Mouse (Mus musculus) gonadal fat pad, adult 2 months (tissue): Measurements from ENCODE around the gene Nr3c2. TPM values are rescaled to one million over a fixed set of nuclear protein-coding genes. Genes with fewer than 3 reads are reported as not detected.

Experiments
- DNase-seq: peaks from one replicate; pipeline ENCODE4 v3.0.0-alpha.2; 2012; ENCODE audit warnings: low read depth
- polyA plus RNA-seq: library from polyadenylated mRNA; depleted of rRNA; stranded (reverse); fragments of >200 nt; gene quantifications from 2 replicates; pipeline ENCODE4 v1.2.3, GENCODE M21; 2012

The Nr3c2 gene
- polyA plus RNA-seq, 1 experiment = 4.3 TPM

DNA sequence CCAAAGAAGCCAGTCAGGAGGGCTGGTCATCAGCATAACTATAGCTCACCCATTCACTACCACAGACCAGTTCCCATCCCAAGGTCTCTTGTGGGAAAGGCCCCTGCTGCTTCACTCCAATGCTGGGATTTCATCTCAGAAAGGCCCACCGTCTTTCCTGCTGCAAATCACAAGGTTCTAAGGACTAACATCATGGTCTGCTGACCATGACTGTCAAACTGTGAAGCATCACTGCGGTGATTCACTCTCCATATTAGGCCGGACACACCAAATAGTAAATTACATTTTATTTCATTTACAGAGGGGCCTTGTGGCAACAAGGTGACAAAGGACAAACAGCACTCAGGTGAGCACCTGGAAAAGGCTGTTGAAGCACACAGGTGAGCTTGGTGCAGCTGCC is 350.9 kb downstream of the Nr3c2 start:
- DNase-seq = no peak

DNA sequence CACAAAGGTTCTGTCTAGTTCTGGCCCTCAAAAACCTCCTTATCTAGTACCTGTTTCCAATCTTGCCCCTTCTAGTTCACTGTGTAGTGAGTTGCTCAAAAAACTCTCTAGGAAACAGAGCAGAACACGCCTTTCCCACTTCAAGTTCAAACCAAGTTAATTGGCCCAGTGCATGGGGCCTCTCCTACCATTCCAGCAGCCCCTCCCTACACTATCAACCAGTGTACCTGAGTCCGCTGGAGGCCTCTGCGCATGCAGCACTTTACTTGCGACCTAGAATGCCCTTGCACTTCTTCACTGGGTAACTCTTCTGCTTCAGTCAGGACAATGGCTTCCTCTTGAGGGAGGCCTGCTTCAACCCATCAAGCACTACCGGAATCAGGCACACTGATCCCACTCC is 351.9 kb downstream of the Nr3c2 start:
- DNase-seq = no peak

- no peak for DNase-seq
Measured at GRCm38 (mm10) chr8:77254466-77254865, 355.2 kb downstream of the Nr3c2 start.

GRCm38 (mm10) chr8:77256450-77257084 is 357.3 kb downstream of the Nr3c2 start:
- DNase-seq = no peak

DNA sequence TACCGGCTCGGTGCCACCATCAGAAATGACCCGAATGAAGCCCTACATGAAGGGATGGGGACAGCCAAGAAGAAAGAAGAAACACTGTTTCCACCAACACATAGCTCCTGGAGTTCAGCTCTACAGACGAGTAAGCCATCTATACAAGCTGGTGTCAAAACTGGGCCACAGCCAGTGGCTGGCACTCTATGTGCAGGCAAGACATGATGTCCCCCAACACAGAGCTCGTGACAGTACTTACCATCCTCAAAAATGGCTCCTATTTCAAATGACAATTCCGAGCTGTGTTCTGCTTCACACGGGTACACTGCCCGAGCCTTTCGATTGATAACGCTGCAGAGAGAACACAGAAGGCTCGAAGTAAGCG is 357.8 kb downstream of the Nr3c2 start:
- DNase-seq = no peak

DNA sequence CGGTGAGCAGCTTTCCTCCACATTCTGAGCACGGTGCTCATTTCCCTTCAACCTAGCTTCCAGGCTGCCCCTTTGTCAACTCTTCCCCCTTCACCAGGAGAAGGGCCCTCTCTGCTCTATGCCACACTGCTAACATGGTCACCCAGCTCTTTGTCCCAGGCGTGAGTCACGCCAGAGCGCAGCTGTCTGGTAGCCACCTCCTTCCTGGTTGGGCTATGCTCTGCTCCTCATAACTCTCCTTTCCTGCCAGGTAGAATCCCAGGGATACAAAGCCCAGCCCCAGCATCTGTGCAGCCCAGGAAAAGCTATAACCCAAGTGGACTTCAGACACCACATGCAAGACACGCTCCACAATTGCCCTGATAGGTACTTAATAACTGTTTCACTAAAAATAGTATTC is 362.0 kb downstream of the Nr3c2 start:
- DNase-seq = no peak

DNA sequence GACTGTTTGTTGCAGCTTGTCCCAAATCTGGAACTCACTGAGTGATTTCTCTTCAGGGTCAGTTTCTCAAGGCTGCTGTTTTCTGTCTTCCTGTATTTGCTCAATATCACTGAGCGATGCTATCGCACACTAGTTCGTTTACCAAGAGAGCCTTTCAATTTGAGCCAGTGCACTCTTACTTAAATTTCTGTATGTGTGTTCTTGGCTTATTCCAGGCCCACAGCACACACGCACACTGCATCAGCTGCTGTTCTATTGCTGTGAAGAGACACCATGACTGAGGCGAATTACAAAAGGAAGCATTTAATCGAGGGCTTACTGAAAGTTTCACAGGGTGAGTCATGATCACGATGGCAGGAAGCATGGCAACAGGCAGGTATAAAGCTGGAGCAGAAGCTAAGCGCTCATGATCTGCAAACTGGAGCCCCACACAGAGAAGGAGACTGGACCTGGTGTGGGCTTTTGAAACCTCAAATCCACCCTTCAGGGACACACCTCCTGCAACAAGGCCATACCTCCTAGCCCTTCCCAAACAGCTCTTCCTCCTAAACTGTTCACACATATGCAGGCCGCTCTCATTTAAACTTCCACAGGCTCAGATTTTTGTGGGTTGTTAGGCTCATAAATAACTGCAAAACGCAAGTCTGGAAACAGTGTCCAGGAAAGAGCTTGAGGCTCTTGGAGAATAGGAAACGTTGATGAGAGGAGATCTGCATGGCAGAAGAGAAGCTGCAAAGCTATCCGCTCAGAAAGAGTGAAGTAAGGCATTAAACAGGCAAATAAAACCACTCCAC is 363.2 kb downstream of the Nr3c2 start:
- no peak for DNase-seq

DNA sequence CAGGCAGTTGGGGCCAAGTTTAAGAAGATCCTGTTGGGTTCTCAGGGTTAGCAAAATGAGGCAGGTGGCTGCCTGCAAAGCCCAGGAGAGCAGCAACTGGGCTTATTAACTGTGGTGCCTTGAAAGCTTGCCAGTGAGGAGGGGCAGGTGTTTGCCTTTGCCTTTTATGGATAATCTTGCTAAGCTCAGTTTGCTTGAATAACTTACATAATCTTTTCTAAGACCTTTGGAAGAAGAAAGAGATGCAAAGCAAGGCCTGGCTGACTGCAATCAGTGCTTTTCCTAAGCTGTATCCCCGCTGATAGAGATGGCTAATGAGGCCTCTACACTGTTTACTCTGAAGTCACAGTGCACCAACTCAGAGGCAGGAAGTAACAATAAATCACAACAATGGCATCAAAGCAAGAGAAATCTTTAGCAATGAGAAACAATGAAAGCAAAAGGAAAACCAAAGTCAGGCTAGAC is 368.7 kb downstream of the Nr3c2 start:
- no peak for DNase-seq

DNA sequence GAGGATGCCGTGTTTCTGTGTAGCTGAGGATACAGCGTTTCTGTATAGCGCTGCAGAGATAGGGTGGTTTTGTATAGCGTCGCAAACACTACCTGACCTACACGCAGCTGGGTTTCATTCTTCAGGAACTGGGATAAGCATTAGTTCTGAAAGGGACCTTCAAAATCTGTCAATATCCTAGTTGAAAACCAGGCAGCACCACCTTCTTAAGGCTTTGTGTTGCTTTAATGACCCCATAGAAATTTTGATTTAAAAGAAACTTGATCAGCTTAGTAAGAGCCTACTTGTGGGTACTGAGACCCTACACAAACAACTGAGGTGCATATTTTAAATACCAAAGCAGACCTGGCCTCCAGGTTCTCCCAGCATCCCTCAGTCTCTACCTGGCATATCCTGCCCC is 372.9 kb downstream of the Nr3c2 start:
- DNase-seq = no peak

DNA sequence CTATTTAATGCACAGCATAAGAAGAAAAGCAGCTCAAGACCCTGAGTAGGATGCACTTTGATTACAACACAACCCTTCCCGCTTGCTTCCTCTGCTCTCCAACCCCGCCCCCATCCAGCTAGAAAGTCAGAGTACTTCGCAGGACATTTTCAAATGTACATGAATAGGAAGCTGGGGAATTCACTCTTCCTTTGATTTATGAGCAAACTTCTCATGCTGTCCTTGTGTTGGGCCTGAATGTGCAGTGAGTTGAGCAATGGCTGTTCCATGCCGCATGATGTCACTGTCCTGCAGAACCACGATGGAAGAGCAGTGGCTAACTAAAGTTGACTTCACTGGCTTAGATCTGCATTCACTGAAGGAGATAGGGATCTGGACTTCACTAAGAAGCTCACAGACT is 376.3 kb downstream of the Nr3c2 start:
- no peak for DNase-seq

DNA sequence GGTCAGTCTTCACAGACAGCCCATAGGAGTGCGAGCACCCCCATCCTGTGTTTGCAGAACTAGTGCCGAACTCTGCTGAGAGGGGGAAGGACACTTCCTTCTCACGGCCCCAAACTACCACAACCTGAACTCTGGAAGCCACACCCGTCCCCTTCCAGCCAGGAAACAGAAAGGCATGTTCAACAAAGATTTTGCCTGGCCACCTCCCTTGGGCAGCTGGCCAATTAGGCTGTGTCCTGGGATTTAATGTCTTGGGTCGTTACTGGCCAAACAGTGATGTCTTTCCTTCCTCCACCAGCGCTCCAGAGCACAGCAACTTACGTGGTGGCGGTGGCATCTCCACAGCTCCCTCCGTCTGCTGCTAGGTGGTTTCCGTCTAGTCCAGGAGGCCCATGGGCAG is 377.6 kb downstream of the Nr3c2 start:
- DNase-seq = no peak

DNA sequence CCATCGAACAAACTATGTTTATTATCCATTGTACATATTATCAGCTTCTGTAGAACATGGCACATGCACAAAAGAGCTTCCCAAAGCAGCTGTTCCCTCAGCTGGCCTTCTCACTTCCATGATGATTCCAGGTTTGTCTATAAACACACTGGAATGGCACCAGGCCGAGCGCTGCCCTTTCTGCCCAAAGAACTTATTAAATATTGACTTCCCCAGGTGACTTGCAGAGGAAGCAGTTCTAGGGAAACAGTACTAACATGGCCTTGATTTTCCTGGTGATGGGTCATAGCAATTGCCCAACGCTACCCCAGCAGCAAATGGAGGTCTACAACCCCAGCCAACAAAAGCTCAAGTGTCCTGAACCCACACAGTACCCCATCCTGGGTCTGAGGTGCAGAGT is 379.0 kb downstream of the Nr3c2 start:
- DNase-seq = no peak

DNA sequence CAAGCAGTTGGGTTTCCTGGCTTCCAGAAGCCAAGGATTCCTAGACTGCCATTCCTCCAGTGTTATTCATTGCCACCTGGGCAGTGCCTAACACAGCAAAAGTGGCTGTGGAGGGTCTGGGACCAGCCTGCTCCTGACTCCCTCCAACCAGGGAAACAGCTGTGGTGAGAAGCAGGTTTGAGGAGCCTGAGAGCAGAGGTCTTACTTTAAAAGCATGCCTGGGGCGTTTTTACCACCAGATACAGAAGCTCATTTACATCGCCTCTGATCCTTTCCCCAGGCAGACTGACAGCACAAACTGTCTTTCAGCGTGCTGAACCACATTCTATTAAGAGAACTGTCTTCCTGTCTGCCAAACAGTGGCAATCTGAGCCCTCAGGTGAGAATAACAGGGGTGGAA is 380.7 kb downstream of the Nr3c2 start:
- DNase-seq = no peak

GRCm38 (mm10) chr8:77282605-77283236 is 383.5 kb downstream of the Nr3c2 start:
- DNase-seq = no peak

- no peak for DNase-seq
Measured at GRCm38 (mm10) chr8:77284473-77284872, 385.2 kb downstream of the Nr3c2 start.

- DNase-seq = no peak
Measured at GRCm38 (mm10) chr8:77288065-77288464, 388.8 kb downstream of the Nr3c2 start.

DNA sequence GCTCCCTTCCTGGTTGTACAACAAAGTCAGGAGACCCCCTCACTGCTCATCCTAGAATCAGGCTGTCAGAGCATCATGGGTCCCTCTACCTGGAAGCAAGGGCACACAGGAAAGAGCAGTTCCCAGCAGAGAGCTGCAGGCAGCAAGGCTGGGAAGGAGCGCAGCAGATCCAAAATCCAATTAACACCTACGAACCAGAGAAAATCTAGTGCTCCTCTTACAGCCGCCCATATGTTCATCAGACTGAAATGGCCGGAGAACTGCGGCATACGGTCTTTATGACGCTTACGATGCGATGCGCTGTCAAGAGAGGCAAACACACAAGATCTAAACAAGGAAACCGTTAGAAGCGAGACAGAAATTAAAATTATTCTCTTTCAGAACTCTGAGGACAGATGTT is 389.2 kb downstream of the Nr3c2 start:
- DNase-seq = no peak

DNA sequence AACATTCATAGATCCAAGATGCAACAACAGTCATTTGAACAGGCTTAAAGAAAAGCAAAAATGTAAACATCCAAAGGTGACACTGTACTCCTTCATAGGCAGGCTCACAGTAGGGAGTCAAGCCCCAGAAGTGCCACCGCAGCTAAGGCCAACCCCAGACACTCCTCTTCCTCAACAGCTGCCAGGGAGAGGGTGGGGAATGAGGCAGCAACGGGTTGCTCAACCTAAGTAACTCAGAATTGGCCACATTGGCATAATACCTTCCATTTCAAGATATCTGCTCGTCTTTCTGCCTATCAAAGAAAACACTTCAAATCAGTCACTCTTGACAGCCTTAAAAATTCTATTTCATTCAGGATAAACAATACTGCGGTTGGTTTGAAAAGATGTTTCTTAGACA is 392.9 kb downstream of the Nr3c2 start:
- no peak for DNase-seq

DNA sequence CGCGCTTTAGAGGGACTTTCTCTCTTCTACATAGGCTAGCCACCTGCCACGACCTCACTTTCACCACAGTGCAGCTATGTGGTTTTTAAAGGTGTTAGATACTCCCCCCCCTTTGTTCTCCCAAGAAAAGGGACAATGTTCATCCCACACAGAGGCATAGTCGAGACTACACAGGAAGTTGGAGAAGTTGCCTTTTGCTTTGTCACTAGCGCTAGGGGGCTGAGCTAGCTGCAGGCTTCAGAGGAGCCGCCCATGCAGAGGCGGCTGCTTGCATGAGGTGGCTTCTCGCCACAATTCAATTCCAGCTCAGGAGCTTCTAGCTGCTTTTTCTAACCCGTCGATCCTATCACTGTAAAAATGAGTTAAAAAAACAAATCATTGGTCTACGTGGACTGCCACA is 393.4 kb downstream of the Nr3c2 start:
- no peak for DNase-seq

DNA sequence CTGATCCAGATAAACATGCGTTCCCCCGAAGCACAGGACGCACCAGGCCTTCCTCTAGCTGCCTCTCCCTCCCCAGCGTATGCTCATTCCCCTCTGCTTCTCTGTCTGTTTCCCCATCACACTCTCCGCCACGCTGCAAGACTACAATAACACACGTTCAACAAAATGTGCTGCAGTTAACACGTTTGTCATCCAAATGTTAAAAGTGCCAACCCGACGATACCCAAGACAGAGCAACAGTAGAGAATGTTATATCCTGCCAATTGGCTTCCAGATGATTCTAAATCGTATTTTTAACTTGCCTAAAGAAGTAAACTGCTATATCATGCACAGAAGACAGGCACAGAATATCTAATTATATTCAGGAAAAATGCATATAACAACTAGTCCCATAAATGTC is 395.4 kb downstream of the Nr3c2 start:
- no peak for DNase-seq
